Mouse (Mus musculus) C2C12 (cell line): Measurements from ENCODE around the gene Sbk1.

Source experiments
- CTCF ChIP-seq: IDR thresholded peaks from one replicate; pipeline ENCODE4 v1.5.1; 2011; ENCODE audit not compliant: control insufficient read depth, insufficient read depth, insufficient read length
- MAX ChIP-seq: IDR thresholded peaks from one replicate; pipeline ENCODE4 v1.6.1; 2011; ENCODE audit warnings: mild to moderate bottlenecking, control low read depth
- USF1 ChIP-seq: IDR thresholded peaks from one replicate; pipeline ENCODE4 v1.6.1; 2011; ENCODE audit warnings: low read depth, mild to moderate bottlenecking, control low read depth, moderate library complexity

DNA sequence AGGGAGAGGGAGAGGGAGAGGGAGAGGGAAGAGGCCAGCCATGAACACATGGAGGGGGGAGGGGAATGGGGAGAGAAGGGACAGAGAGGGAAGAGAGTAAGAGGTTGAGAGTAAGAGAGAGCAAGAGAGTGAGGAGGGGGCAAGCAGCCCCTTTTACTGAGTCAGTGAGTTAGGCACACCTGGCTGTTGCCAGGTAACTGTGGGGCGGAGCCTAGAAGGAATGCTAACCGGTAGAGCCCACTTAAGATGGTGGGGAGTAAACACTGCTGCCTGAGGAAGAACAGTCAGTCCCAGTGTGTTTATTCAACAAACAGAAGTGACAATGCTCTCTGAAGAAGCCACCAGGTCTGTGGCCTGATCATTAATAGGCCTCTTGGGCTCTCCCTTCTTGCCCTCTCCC, 58.3 kb downstream of the Sbk1 start:
- TF ChIP-seq CTCF (no peak), MAX (no peak), USF1 (no peak)
